Mouse (Mus musculus): Measurements from ENCODE around the gene Mei1. TPM values are rescaled to one million over a fixed set of nuclear protein-coding genes. Genes with fewer than 3 reads are reported as not detected.
A peak's percentile ranks its signal among the peaks of the same experiment; 100 is the strongest.

Gene Mei1
- polyA plus RNA-seq, 1 experiment from 2014 or later, result 0.05 TPM

DNA sequence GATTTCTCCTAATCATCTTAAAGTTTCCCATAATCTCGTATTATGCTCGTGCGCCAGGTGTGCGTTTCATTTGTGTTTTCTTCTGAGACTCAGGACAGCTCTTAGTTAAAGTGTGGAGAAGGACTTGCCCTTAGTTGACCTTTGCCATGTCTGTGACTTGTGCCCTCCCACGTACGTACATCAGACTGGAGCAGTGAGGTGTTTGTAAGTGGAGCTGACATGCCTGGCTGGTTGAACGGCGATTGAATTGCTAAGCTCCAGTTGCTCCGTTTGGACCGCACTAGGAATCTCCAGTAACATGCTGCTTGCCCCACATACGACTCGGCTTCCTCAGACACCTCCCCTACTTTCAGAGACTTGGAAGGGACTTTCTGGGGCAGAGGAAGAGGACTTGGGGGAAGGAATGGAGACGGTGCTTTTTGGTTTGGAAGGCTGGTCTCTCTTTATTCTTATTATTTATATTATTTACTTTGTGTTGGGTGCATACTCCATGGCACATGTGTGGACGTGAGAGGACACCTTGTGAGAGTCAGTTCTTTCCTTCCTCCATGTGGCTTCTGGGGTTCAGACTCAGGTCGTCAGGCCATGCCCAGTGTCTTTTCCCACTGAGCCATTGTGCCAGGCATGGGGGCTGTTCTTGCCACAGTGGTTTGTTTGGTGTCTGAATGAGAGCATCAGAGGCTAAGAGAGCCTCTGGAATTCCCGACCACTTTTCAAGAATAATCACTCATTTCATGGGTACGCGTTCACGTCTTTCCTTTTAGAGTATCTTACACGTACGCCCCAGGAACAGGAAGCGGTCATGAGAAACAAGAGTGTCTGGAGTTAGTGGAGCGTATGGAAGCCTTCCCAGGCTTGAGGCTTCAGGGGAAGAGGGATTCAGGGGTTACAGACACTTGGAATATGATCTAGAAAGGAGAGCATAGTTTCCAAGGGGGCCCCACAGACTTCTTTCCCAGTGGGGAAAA lies 97.7 kb downstream of the Mei1 start:
- H3K36me3 ChIP-seq, result peaks cover 29% of the 10 kb centered on the region
- no peak overlapping the region for H3K4me2 ChIP-seq
- 61% methylated on average over 23 of the region's 23 CpGs for WGBS
- no peaks in the 10 kb centered on the region for H3K9me3 ChIP-seq
- no peak overlapping the region for H3K9ac ChIP-seq
- H3K27ac ChIP-seq, result peak overlapping the region; percentile 75; the same call in 1 of the 2 replicates
- H3K4me3 ChIP-seq, result no peak overlapping the region
- H3K4me1 ChIP-seq, result peaks cover 41% of the 10 kb centered on the region
- ATAC-seq (ENCODE audit: insufficient number of reproducible peaks, low FRiP score, low TSS enrichment, low read depth), result no peak
- no peaks in the 10 kb centered on the region for H3K27me3 ChIP-seq

DNA sequence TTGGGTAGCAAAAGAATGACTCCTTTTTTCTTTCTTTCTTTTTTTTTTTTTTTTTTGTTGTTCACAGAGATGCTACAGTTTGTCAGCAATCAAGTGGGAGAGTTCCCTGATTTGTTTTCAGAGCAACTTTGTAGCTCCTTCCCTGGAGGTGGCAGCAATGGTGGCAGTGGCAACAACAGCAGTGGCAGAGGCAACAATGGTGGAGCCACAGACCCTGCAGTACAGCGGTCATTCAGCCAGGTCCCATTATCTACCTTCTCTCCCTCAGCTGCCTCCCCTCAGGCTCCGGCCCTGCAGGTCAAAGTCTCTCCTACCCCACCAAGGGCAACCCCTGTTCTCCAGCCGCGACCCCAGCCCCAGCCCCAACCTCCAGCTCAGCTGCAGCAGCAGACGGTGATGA lies 99.9 kb downstream of the Mei1 start:
- Histone ChIP-seq H3K4me3 (no peak overlapping the region), H3K36me3 (peaks cover 48% of the 10 kb centered on the region), H3K4me1 (peaks cover 28% of the 10 kb centered on the region), H3K4me2 (no peak overlapping the region), H3K9ac (no peak overlapping the region), H3K27me3 (no peaks in the 10 kb centered on the region), H3K9me3 (no peaks in the 10 kb centered on the region), H3K27ac (no peak overlapping the region)
- WGBS, result 90% methylated on average over 5 of the region's 5 CpGs
- no peak for ATAC-seq (ENCODE audit: insufficient number of reproducible peaks, low FRiP score, low TSS enrichment, low read depth)

DNA sequence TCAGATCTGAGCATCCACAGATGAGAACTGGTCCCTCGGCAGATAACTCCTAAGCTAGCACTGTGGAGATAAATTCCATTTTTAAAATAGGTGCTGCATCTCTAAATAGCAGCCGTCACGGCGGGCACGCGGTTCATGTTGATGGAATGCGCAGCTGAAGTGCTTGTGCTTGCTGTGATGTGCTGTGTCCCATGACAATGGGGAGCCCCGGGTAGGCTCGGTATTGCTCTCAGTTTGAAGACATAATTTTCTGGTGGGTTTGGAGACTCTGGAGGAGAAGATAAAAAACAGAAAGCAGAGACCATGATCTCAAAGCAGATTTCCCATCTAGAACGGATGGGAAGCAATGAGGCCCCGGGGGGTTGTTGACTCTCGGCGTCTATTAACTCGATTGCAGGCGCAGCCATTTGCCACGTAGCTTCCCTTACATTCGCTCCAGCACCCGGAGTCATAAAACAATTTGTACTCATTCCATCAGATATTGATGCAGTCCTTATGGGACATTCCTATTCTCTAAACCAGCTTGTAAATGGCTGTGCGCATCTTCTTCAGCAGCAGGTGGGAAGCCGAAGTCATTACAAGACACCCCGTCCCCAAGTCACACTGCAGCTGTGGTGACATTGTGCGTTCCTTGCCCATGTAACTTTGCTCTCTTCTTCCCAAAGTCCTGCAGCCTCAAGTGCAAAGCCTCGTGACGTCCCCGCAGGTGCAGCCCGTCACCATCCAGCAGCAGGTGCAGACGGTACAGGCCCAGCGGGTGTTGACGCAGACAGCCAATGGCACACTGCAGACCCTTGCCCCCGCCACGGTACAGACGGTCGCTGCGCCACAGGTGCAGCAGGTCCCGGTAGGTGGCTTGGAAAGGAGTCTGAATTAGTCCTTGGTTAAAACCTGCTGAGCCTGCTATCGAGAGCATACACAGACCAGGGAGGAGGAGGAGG lies 100.9 kb downstream of the Mei1 start:
- no peak overlapping the region for H3K27ac ChIP-seq
- no peak for ATAC-seq (ENCODE audit: insufficient number of reproducible peaks, low FRiP score, low TSS enrichment, low read depth)
- H3K4me1 ChIP-seq, result peaks cover 24% of the 10 kb centered on the region
- H3K36me3 ChIP-seq, result peaks cover 59% of the 10 kb centered on the region
- no peak overlapping the region for H3K4me2 ChIP-seq
- no peaks in the 10 kb centered on the region for H3K9me3 ChIP-seq
- no peaks in the 10 kb centered on the region for H3K27me3 ChIP-seq
- no peak overlapping the region for H3K4me3 ChIP-seq
- H3K9ac ChIP-seq, result no peak overlapping the region
- WGBS, result 77% methylated on average over 36 of the region's 36 CpGs

DNA sequence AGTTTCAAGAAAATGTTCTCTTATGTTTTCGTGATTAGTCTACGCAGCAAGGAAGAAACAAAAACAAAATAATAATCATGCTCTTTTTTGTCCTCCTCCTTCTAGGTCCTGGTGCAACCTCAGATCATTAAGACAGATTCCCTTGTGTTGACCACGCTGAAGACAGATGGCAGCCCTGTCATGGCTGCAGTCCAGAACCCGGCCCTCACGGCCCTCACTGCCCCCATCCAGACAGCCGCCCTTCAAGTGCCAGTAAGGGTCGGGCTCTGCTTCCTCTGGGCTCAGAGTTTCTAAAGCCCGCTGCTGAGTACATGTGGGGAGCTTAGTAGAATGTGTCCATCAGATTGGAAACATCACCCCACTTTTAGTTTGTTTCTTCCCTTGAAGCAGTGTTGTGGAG lies 102.9 kb downstream of the Mei1 start:
- no peak overlapping the region for H3K27ac ChIP-seq
- H3K27me3 ChIP-seq, result no peaks in the 10 kb centered on the region
- H3K4me1 ChIP-seq, result peaks cover 5% of the 10 kb centered on the region; the same call in 1 of the 2 replicates
- ATAC-seq (ENCODE audit: insufficient number of reproducible peaks, low FRiP score, low TSS enrichment, low read depth), result no peak
- H3K4me2 ChIP-seq, result no peak overlapping the region
- WGBS, result 88% methylated on average over 8 of the region's 8 CpGs
- H3K9ac ChIP-seq, result no peak overlapping the region
- peaks cover 75% of the 10 kb centered on the region for H3K36me3 ChIP-seq
- no peaks in the 10 kb centered on the region for H3K9me3 ChIP-seq
- H3K4me3 ChIP-seq, result no peak overlapping the region

DNA sequence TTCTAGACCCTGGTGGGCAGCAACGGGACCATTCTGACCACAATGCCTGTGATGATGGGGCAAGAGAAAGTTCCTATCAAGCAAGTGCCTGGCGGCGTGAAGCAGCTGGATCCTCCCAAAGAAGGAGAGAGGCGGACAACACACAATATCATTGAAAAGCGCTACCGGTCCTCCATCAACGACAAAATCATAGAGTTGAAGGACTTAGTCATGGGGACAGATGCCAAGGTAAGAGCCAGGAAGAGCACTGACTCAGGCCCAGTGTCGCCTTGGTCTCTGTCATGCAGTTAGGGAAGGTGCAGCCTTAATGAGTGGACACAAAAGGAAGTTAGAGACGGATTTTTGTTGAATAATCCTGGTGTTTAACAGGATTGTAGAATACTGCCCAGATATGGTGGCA lies 105.3 kb downstream of the Mei1 start:
- WGBS, result 94% methylated on average over 9 of the region's 9 CpGs
- no peak for ATAC-seq (ENCODE audit: insufficient number of reproducible peaks, low FRiP score, low TSS enrichment, low read depth)
- H3K4me2 ChIP-seq, result no peak overlapping the region

More for the DNA sequence above, 105.3 kb downstream of the Mei1 start:
- no peaks in the 10 kb centered on the region for H3K4me1 ChIP-seq
- H3K9ac ChIP-seq, result no peak overlapping the region
- H3K27me3 ChIP-seq, result no peaks in the 10 kb centered on the region
- no peaks in the 10 kb centered on the region for H3K9me3 ChIP-seq
- peaks cover 95% of the 10 kb centered on the region for H3K36me3 ChIP-seq
- H3K4me3 ChIP-seq, result no peak overlapping the region
- H3K27ac ChIP-seq, result no peak overlapping the region

Other genes starting within 250 kb of the Mei1 start
- gene Tob2, start 211.2 kb upstream of the Mei1 start, polyA plus RNA-seq (2015; fragmentation: Nextera tagmentation; extraction: Ambion mirVana), result 29.8 and 32.1 TPM in 2 replicates
- 124 TPM in 2 replicates for gene Phf5a, start 198.1 kb upstream of the Mei1 start, polyA plus RNA-seq (2015; fragmentation: Nextera tagmentation; extraction: Ambion mirVana)
- 144 and 165 TPM in 2 replicates for gene Aco2, start 197.7 kb upstream of the Mei1 start, polyA plus RNA-seq (2015; fragmentation: Nextera tagmentation; extraction: Ambion mirVana)
- 60.5 and 76.3 TPM in 2 replicates for gene Polr3h, start 143.8 kb upstream of the Mei1 start, polyA plus RNA-seq (2015; fragmentation: Nextera tagmentation; extraction: Ambion mirVana)
- gene Csdc2, start 133.2 kb upstream of the Mei1 start, polyA plus RNA-seq (2015; fragmentation: Nextera tagmentation; extraction: Ambion mirVana), result 14.0 and 16.1 TPM in 2 replicates
- gene Pmm1, start 109.1 kb upstream of the Mei1 start, polyA plus RNA-seq (2015; fragmentation: Nextera tagmentation; extraction: Ambion mirVana), result 39.5 and 40.5 TPM in 2 replicates
- gene 1700029P11Rik, start 89.5 kb upstream of the Mei1 start, polyA plus RNA-seq (2015; fragmentation: Nextera tagmentation; extraction: Ambion mirVana), result not detected in 2 replicates
- gene Xrcc6, start 82.2 kb upstream of the Mei1 start, polyA plus RNA-seq (2015; fragmentation: Nextera tagmentation; extraction: Ambion mirVana), result 73.8 and 77.5 TPM in 2 replicates
- gene Desi1, start 36.1 kb upstream of the Mei1 start, polyA plus RNA-seq (2015; fragmentation: Nextera tagmentation; extraction: Ambion mirVana), result 30.2 and 30.9 TPM in 2 replicates
- gene Snu13, start 22.4 kb upstream of the Mei1 start, polyA plus RNA-seq (2015; fragmentation: Nextera tagmentation; extraction: Ambion mirVana), result 250 and 262 TPM in 2 replicates
- gene 4930407I10Rik, start 10.8 kb upstream of the Mei1 start, polyA plus RNA-seq (2015; fragmentation: Nextera tagmentation; extraction: Ambion mirVana), result not detected in 2 replicates
- 24.6 and 28.8 TPM in 2 replicates for gene Ccdc134, start 57.9 kb downstream of the Mei1 start, polyA plus RNA-seq (2015; fragmentation: Nextera tagmentation; extraction: Ambion mirVana)
- gene Srebf2, start 77.2 kb downstream of the Mei1 start, polyA plus RNA-seq (2015; fragmentation: Nextera tagmentation; extraction: Ambion mirVana), result 155 and 165 TPM in 2 replicates
- gene Shisa8, start 142.8 kb downstream of the Mei1 start, polyA plus RNA-seq (2015; fragmentation: Nextera tagmentation; extraction: Ambion mirVana), result 0.25 and 0.40 TPM in 2 replicates
- 0.19 and 0.29 TPM in 2 replicates for gene Tnfrsf13c, start 154.4 kb downstream of the Mei1 start, polyA plus RNA-seq (2015; fragmentation: Nextera tagmentation; extraction: Ambion mirVana)
- gene Cenpm, start 174.8 kb downstream of the Mei1 start, polyA plus RNA-seq (2015; fragmentation: Nextera tagmentation; extraction: Ambion mirVana), result 48.5 and 49.5 TPM in 2 replicates
- gene 1500009C09Rik, start 182.4 kb downstream of the Mei1 start, polyA plus RNA-seq (2015; fragmentation: Nextera tagmentation; extraction: Ambion mirVana), result not detected in 2 replicates
- gene Sept3, start 204.9 kb downstream of the Mei1 start, polyA plus RNA-seq (2015; fragmentation: Nextera tagmentation; extraction: Ambion mirVana), result 5.5 and 8.4 TPM in 2 replicates
- 0.10 and 0.12 TPM in 2 replicates for gene Wbp2nl, start 229.0 kb downstream of the Mei1 start, polyA plus RNA-seq (2015; fragmentation: Nextera tagmentation; extraction: Ambion mirVana)

Data from limb, embryonic 15.5 days (tissue).